Mouse (Mus musculus): ENCODE measurements at regions not wholly inside any gene's neighbourhood (a gene's known extent, or its start where the extent isn't known, plus 50 kb on each side); places are given as distances from the start of the nearest gene placed in this dataset.
"Not testable (repeated sequence)": the region's sequence is repeated elsewhere in the genome, so short reads cannot be mapped to it uniquely, and the experiment has no call there.

DNA sequence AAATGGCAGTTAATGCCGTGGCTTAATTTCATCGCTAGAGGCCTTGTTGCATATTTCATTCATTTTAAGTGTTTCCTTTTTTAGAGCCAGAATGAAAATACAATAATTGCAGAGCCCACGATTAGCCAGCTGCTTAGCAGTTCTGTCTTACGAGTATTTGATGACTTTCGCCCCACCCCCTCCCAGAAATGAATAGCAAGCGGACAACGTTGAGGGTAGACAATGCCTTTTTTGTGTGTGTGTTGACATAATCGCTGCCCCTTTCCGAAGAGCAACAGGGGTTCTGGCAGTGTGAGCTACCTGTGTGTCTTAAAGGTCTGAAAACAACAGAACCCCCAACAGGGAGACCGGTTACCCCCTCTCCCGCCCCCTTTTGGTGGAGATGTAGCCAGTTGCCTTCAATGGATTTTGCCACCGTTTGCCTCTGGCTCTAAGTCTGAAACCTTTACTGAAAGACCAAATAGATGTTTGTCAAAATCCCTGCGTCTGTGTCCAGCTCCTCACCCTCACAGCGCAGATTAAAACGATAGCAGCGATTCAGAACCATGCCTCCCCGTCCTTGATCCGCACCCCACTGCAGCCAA is 242.6 kb upstream of the Gm6793 start:
- Histone ChIP-seq H3K27me3 (ENCODE audit: insufficient read depth, low read length) (no peaks in the 10 kb centered on the region), H3K4me2 (ENCODE audit: low read depth, low read length, poor library complexity, severe bottlenecking) (peak overlapping the region; percentile 39), H3K9me3 (ENCODE audit: low read length) (no peaks in the 10 kb centered on the region), H3K4me1 (ENCODE audit: insufficient read depth, low read length) (peaks cover 2% of the 10 kb centered on the region; the same call in 1 of the 2 replicates), H3K4me3 (ENCODE audit: low read depth, low read length) (peak overlapping the region; percentile 16; the same call in 1 of the 2 replicates), H3K36me3 (ENCODE audit: insufficient read depth, low read length) (no peaks in the 10 kb centered on the region), H3K9ac (replicated peaks; ENCODE audit: low read length, poor library complexity, severe bottlenecking) (0 out of 2 replicates have a peak overlapping the region, but pooled peaks have one; percentile 37), H3K27ac (ENCODE audit: low read depth, low read length) (0 out of 2 replicates have a peak overlapping the region, but pooled peaks have one; percentile 14)
- DNase-seq (ENCODE audit: low spot score) = peak; percentile 46
- no peak for ATAC-seq (ENCODE audit: low FRiP score)
- whole genome bisulfite sequencing = 10% methylated on average over 18 of the region's 18 CpGs
- TF ChIP-seq CTCF (IDR thresholded peaks at IDR 0.05) = peak; percentile 34; the same call in 1 of the 2 replicates

DNA sequence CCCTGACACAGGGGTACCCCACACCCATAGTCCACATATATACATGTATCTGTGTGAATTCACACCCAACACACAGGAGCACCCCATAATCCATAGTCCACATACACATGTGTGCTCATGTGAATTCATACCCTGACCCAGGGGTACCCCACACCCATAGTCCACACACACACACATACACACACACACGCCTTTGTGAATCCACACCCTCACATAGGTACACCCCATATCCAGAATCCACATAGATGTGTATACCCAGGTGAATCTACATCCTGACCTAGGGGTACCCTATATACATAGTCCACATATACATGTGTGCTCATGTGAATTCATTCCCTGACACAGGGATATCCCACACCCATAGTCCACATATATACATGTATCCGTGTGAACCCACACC is 231.8 kb upstream of the Gm6793 start:
- not testable (repeated sequence) for H3K4me3 ChIP-seq (ENCODE audit: low read depth, low read length); DNase-seq (ENCODE audit: low spot score); H3K9me3 ChIP-seq (ENCODE audit: low read length); ATAC-seq (ENCODE audit: low FRiP score); H3K27ac ChIP-seq (ENCODE audit: low read depth, low read length); H3K4me1 ChIP-seq (ENCODE audit: insufficient read depth, low read length); H3K27me3 ChIP-seq (ENCODE audit: insufficient read depth, low read length); H3K36me3 ChIP-seq (ENCODE audit: insufficient read depth, low read length); H3K9ac ChIP-seq (replicated peaks; ENCODE audit: low read length, poor library complexity, severe bottlenecking); H3K4me2 ChIP-seq (ENCODE audit: low read depth, low read length, poor library complexity, severe bottlenecking)
- 87% methylated on average over 2 of the region's 2 CpGs for WGBS

DNA sequence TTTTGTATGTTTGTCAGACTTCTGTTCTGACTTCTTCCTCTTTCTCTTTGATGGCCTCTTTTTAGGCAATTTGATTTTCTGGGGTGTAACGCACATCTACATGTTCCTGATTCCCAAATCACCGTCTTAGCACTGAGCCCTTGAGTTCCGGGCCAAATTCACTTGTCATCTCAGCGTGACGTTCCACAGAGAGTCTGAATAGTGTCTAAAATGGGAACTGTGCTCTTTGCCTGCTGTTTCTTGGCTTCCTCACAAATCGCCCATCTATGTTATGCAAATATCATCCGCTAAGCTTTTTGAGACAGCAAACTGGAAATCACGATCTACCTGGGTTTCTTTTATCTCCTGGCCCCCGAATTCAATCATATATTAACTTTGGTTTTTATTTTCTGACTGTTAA is 223.8 kb upstream of the Gm6793 start:
- TF ChIP-seq CTCF (IDR thresholded peaks at IDR 0.05) = no peak
- Histone ChIP-seq H3K27ac (ENCODE audit: low read depth, low read length) (no peak overlapping the region), H3K4me3 (ENCODE audit: low read depth, low read length) (no peak overlapping the region), H3K9ac (replicated peaks; ENCODE audit: low read length, poor library complexity, severe bottlenecking) (no peak overlapping the region), H3K4me1 (ENCODE audit: insufficient read depth, low read length) (no peaks in the 10 kb centered on the region), H3K36me3 (ENCODE audit: insufficient read depth, low read length) (no peaks in the 10 kb centered on the region), H3K27me3 (ENCODE audit: insufficient read depth, low read length) (no peaks in the 10 kb centered on the region), H3K9me3 (ENCODE audit: low read length) (no peaks in the 10 kb centered on the region), H3K4me2 (ENCODE audit: low read depth, low read length, poor library complexity, severe bottlenecking) (no peak overlapping the region)
- peak; percentile 42 for DNase-seq (ENCODE audit: low spot score)
- WGBS = 37% methylated on average over 9 of the region's 9 CpGs
- no peak for ATAC-seq (ENCODE audit: low FRiP score)

- WGBS = 97% methylated on average over 18 of the region's 19 CpGs
- not testable (repeated sequence) for H3K27me3 ChIP-seq (ENCODE audit: insufficient read depth, low read length); ATAC-seq (ENCODE audit: low FRiP score); H3K9ac ChIP-seq (replicated peaks; ENCODE audit: low read length, poor library complexity, severe bottlenecking); H3K4me2 ChIP-seq (ENCODE audit: low read depth, low read length, poor library complexity, severe bottlenecking); H3K4me3 ChIP-seq (ENCODE audit: low read depth, low read length); H3K9me3 ChIP-seq (ENCODE audit: low read length); H3K27ac ChIP-seq (ENCODE audit: low read depth, low read length); H3K36me3 ChIP-seq (ENCODE audit: insufficient read depth, low read length); H3K4me1 ChIP-seq (ENCODE audit: insufficient read depth, low read length); DNase-seq (ENCODE audit: low spot score)
Measured at GRCm38 (mm10) chr8:112236751-112237150, 221.9 kb upstream of the Gm6793 start.

GRCm38 (mm10) chr8:112219656-112220055 is 204.8 kb upstream of the Gm6793 start:
- Histone ChIP-seq H3K27ac (ENCODE audit: low read depth, low read length) (no peak overlapping the region), H3K9me3 (ENCODE audit: low read length) (no peaks in the 10 kb centered on the region), H3K4me2 (ENCODE audit: low read depth, low read length, poor library complexity, severe bottlenecking) (no peak overlapping the region), H3K9ac (replicated peaks; ENCODE audit: low read length, poor library complexity, severe bottlenecking) (no peak overlapping the region), H3K4me1 (ENCODE audit: insufficient read depth, low read length) (no peaks in the 10 kb centered on the region), H3K4me3 (ENCODE audit: low read depth, low read length) (no peak overlapping the region), H3K36me3 (ENCODE audit: insufficient read depth, low read length) (no peaks in the 10 kb centered on the region), H3K27me3 (ENCODE audit: insufficient read depth, low read length) (no peaks in the 10 kb centered on the region)
- 74% methylated on average over 6 of the region's 6 CpGs for WGBS
- ATAC-seq (ENCODE audit: low FRiP score) = no peak
- no peak for TF ChIP-seq CTCF (IDR thresholded peaks at IDR 0.05)
- no peak for DNase-seq (ENCODE audit: low spot score)

DNA sequence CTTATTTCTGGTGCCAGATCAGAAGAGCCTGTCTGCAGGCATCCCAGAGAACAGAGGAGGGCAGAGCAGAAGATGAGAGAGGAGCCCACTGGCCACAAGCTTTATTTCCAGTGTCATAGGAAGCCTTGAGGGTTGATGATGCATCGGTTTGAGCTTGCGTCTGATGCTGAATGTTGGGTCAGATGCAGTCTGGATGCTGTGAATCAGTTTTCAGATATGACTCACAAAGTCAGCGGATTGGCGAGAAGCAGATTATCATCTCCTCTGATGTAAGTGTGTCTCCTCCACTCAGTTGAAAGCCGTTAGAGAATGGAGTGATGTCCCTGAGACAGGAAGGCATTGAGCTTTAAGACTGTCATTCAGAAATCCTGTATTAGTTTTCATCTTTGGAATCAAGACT is 197.3 kb upstream of the Gm6793 start:
- no peak overlapping the region for H3K4me2 ChIP-seq (ENCODE audit: low read depth, low read length, poor library complexity, severe bottlenecking)
- no peaks in the 10 kb centered on the region for H3K36me3 ChIP-seq (ENCODE audit: insufficient read depth, low read length)
- WGBS = 89% methylated on average over 5 of the region's 5 CpGs
- no peak overlapping the region for H3K27ac ChIP-seq (ENCODE audit: low read depth, low read length)
- no peaks in the 10 kb centered on the region for H3K4me1 ChIP-seq (ENCODE audit: insufficient read depth, low read length)
- DNase-seq (ENCODE audit: low spot score) (no peak), ATAC-seq (ENCODE audit: low FRiP score) (no peak)
- H3K4me3 ChIP-seq (ENCODE audit: low read depth, low read length) = no peak overlapping the region
- H3K9me3 ChIP-seq (ENCODE audit: low read length) = no peaks in the 10 kb centered on the region
- no peak for TF ChIP-seq CTCF (IDR thresholded peaks at IDR 0.05)
- no peak overlapping the region for H3K9ac ChIP-seq (replicated peaks; ENCODE audit: low read length, poor library complexity, severe bottlenecking)
- H3K27me3 ChIP-seq (ENCODE audit: insufficient read depth, low read length) = no peaks in the 10 kb centered on the region

All from midbrain, postnatal 0 days (tissue).